Mouse (Mus musculus): Measurements from ENCODE around the gene Cacna1g.

DNA sequence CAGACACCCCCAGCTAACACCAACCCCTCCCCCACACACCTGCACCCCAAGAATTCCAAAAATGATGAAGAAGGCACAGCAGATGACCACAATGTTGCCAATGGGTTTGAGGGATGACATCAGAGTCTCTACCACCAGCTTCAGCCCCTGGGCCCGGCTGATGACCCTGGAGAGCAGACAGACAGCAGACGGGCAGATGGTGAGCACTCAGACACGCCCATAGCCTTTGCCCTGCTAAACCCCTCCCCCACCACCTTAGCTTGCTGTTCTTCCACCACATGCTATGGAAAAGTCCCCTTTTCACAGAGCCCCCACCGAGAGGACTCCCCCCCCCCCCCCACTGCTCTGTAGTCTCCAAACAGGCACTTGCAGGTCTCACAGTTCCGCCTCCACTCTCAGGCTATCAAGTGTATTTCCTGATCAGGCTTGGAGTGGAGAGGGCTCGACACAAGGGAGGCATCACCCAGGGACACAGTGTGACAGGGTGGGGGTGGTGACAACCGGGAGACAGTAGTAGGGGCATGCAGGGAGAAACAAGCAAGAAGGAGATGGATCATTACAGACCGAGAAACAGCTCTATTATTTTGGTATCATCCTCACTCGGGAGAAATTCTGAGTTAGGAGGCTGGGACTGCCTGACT is 44.9 kb downstream of the Cacna1g start:
- no peak for TF ChIP-seq GATA1 (IDR thresholded peaks at IDR 0.05; ENCODE audit: borderline replicate concordance, low read length)
- TF ChIP-seq FLI1 (IDR thresholded peaks at IDR 0.05; ENCODE audit: low read length), result no peak

Measured in megakaryocyte, embryonic 14.5 days (primary cell).